Mouse (Mus musculus) bone marrow macrophage, adult 2 months (primary cell): Measurements from ENCODE around the gene Rxra. TPM values are rescaled to one million over a fixed set of nuclear protein-coding genes. Genes with fewer than 3 reads are reported as not detected.

Source experiments
- H3K27ac ChIP-seq: 2 replicates; pipeline ENCODE4 v1.5.1; 2012; ENCODE audit warnings: low read depth, low read length; ENCODE audit not compliant: insufficient read depth
- H3K4me1 ChIP-seq: 2 replicates; pipeline ENCODE4 v1.6.1; 2012; ENCODE audit warnings: low read length; ENCODE audit not compliant: control insufficient read depth, insufficient read depth
- H3K4me3 ChIP-seq: 2 replicates; pipeline ENCODE4 v1.5.1; 2012; ENCODE audit warnings: mild to moderate bottlenecking, low read length, moderate library complexity; ENCODE audit not compliant: insufficient read depth
- CTCF ChIP-seq: IDR thresholded peaks from 2 replicates; pipeline ENCODE4 v1.5.1; 2012; ENCODE audit warnings: low read depth, mild to moderate bottlenecking, low read length, moderate library complexity
- POLR2A ChIP-seq: IDR thresholded peaks from 2 replicates; pipeline ENCODE4 v1.6.1; 2012; ENCODE audit warnings: mild to moderate bottlenecking, low read depth, low read length, borderline replicate concordance
- polyA plus RNA-seq: library from polyadenylated mRNA; stranded (reverse); fragments of >200 nt; gene quantifications from 2 replicates; pipeline ENCODE4 v1.2.4, GENCODE M21; 2012; ENCODE audit not compliant: missing spikeins, insufficient read depth, insufficient read length

The Rxra gene
- polyA plus RNA-seq, 1 experiment: 39.7 TPM

GRCm38 (mm10) chr2:27670746-27671145 lies 5.5 kb upstream of the Rxra start:
- Histone ChIP-seq H3K4me3 (no peak overlapping the region), H3K27ac (no peak overlapping the region), H3K4me1 (peaks cover 2% of the 10 kb centered on the region; the same call in 1 of the 2 replicates)
- TF ChIP-seq CTCF (no peak), POLR2A (no peak)

- Histone ChIP-seq H3K4me3 (no peak overlapping the region), H3K27ac (no peak overlapping the region), H3K4me1 (peaks cover 2% of the 10 kb centered on the region; the same call in 1 of the 2 replicates)
- TF ChIP-seq CTCF: no peak
- no peak for TF ChIP-seq POLR2A
Measured at GRCm38 (mm10) chr2:27671633-27672091, 4.6 kb upstream of the Rxra start.

- Histone ChIP-seq H3K4me3 (peak overlapping the region; percentile 81), H3K4me1 (peaks cover 27% of the 10 kb centered on the region), H3K27ac (no peak overlapping the region)
- TF ChIP-seq CTCF (no peak), POLR2A (no peak)
Measured at GRCm38 (mm10) chr2:27676478-27677325, 462 bp downstream of the Rxra start.

- peaks cover 31% of the 10 kb centered on the region for H3K4me1 ChIP-seq
- peak overlapping the region; percentile 81 for H3K4me3 ChIP-seq
- peak overlapping the region; percentile 50 for H3K27ac ChIP-seq
- TF ChIP-seq CTCF (no peak), POLR2A (no peak)
Measured at GRCm38 (mm10) chr2:27677411-27678310, 1.4 kb downstream of the Rxra start.

GRCm38 (mm10) chr2:27678331-27678730 lies 2.1 kb downstream of the Rxra start:
- Histone ChIP-seq H3K27ac (0 out of 2 replicates have a peak overlapping the region, but pooled peaks have one; percentile 50), H3K4me1 (peaks cover 36% of the 10 kb centered on the region), H3K4me3 (peak overlapping the region; percentile 81)
- TF ChIP-seq CTCF (no peak), POLR2A (no peak)

- Histone ChIP-seq H3K4me1 (peaks cover 39% of the 10 kb centered on the region), H3K4me3 (peak overlapping the region; percentile 81), H3K27ac (peak overlapping the region; percentile 89)
- TF ChIP-seq CTCF (no peak), POLR2A (no peak)
Measured at GRCm38 (mm10) chr2:27678836-27679480, 2.7 kb downstream of the Rxra start.

GRCm38 (mm10) chr2:27679621-27680025 lies 3.4 kb downstream of the Rxra start:
- H3K27ac ChIP-seq: peak overlapping the region; percentile 89

GRCm38 (mm10) chr2:27680058-27680457 lies 3.8 kb downstream of the Rxra start:
- Histone ChIP-seq H3K4me3 (peak overlapping the region; percentile 81), H3K4me1 (peaks cover 39% of the 10 kb centered on the region), H3K27ac (peak overlapping the region; percentile 89)
- TF ChIP-seq CTCF (no peak), POLR2A (no peak)

More at GRCm38 (mm10) chr2:27679621-27680025, 3.4 kb downstream of the Rxra start:
- Histone ChIP-seq H3K4me3 (peak overlapping the region; percentile 81), H3K4me1 (peaks cover 39% of the 10 kb centered on the region)
- TF ChIP-seq POLR2A (no peak), CTCF (no peak)

GRCm38 (mm10) chr2:27680595-27680994 lies 4.4 kb downstream of the Rxra start:
- peak overlapping the region; percentile 81 for H3K4me3 ChIP-seq
- no peak for TF ChIP-seq POLR2A
- TF ChIP-seq CTCF: no peak
- H3K4me1 ChIP-seq: peaks cover 39% of the 10 kb centered on the region
- peak overlapping the region; percentile 89 for H3K27ac ChIP-seq
